Mouse (Mus musculus) olfactory bulb, adult 2 months (tissue): ENCODE results near the gene Kif13a. TPM values are rescaled to one million over a fixed set of nuclear protein-coding genes. Genes with fewer than 3 reads are reported as not detected.

Experiments used
- H3K27ac ChIP-seq: fragments of 200-500 bp; 2 replicates; pipeline ENCODE4 v1.5.1; 2012; ENCODE audit warnings: low read depth, low read length; ENCODE audit not compliant: insufficient read depth
- H3K4me1 ChIP-seq: fragments of 200-500 bp; 2 replicates; pipeline ENCODE4 v1.6.1; 2012; ENCODE audit warnings: low read length; ENCODE audit not compliant: control insufficient read depth, insufficient read depth
- H3K4me3 ChIP-seq: fragments of 200-500 bp; 2 replicates; pipeline ENCODE4 v1.5.1; 2012; ENCODE audit warnings: mild to moderate bottlenecking, low read depth, low read length, moderate library complexity; ENCODE audit not compliant: insufficient read depth
- CTCF ChIP-seq: fragments of 200-500 bp; IDR thresholded peaks from 2 replicates; pipeline ENCODE4 v1.5.1; 2012; ENCODE audit warnings: low read depth, mild to moderate bottlenecking, low read length, moderate library complexity; ENCODE audit not compliant: insufficient read depth
- POLR2A ChIP-seq: fragments of 200-500 bp; IDR thresholded peaks from 2 replicates; pipeline ENCODE4 v1.6.1; 2012; ENCODE audit warnings: mild to moderate bottlenecking, low read depth, low read length, moderate library complexity; ENCODE audit not compliant: insufficient read depth
- WGBS: fragments of 180-500 bp; shearing (Covaris S2); methylation state at CpG from one replicate; pipeline ENCODE4 v1.1.7; 2018; 5-methylcytosine and 5-hydroxymethylcytosine counted together
- polyA plus RNA-seq: library from polyadenylated mRNA; stranded (reverse); fragments of >200 nt; gene quantifications from 2 replicates; pipeline ENCODE4 v1.2.4, GENCODE M21; 2012; ENCODE audit warnings: low replicate concordance; ENCODE audit not compliant: missing spikeins, insufficient read depth, insufficient read length

The Kif13a gene
- polyA plus RNA-seq, 1 experiment = not detected

GRCm38 (mm10) chr13:46951212-46951611 is 21.5 kb upstream of the Kif13a start:
- TF ChIP-seq CTCF = no peak
- no peak for TF ChIP-seq POLR2A
- H3K4me3 ChIP-seq = no peak overlapping the region
- 59% methylated on average over 15 of the region's 15 CpGs for WGBS
- H3K27ac ChIP-seq = no peak overlapping the region
- H3K4me1 ChIP-seq = no peaks in the 10 kb centered on the region

- H3K4me1 ChIP-seq = no peaks in the 10 kb centered on the region
- TF ChIP-seq CTCF = no peak
- TF ChIP-seq POLR2A = no peak
- no peak overlapping the region for H3K4me3 ChIP-seq
- WGBS = 87% methylated on average over 2 of the region's 2 CpGs
- H3K27ac ChIP-seq = no peak overlapping the region
Measured at GRCm38 (mm10) chr13:46949741-46950140, 20.1 kb upstream of the Kif13a start.

GRCm38 (mm10) chr13:46948027-46948426 is 18.4 kb upstream of the Kif13a start:
- Histone ChIP-seq H3K27ac (no peak overlapping the region), H3K4me1 (no peaks in the 10 kb centered on the region), H3K4me3 (no peak overlapping the region)
- TF ChIP-seq CTCF (no peak), POLR2A (no peak)
- WGBS = 88% methylated on average over 3 of the region's 3 CpGs

- Histone ChIP-seq H3K27ac (no peak overlapping the region), H3K4me1 (no peaks in the 10 kb centered on the region), H3K4me3 (no peak overlapping the region)
- TF ChIP-seq CTCF = no peak
- 63% methylated on average over 5 of the region's 5 CpGs for WGBS
Measured at GRCm38 (mm10) chr13:46946041-46946440, 16.4 kb upstream of the Kif13a start.

GRCm38 (mm10) chr13:46945256-46945655 is 15.6 kb upstream of the Kif13a start:
- TF ChIP-seq POLR2A = no peak
- TF ChIP-seq CTCF = no peak
- 88% methylated on average over 3 of the region's 3 CpGs for WGBS
- Histone ChIP-seq H3K27ac (no peak overlapping the region), H3K4me1 (no peaks in the 10 kb centered on the region), H3K4me3 (no peak overlapping the region)

GRCm38 (mm10) chr13:46943294-46943693 is 13.6 kb upstream of the Kif13a start:
- TF ChIP-seq CTCF = no peak
- TF ChIP-seq POLR2A = no peak
- no peaks in the 10 kb centered on the region for H3K4me1 ChIP-seq
- H3K4me3 ChIP-seq = no peak overlapping the region
- no peak overlapping the region for H3K27ac ChIP-seq

- Histone ChIP-seq H3K4me1 (peaks cover 6% of the 10 kb centered on the region), H3K27ac (no peak overlapping the region), H3K4me3 (no peak overlapping the region)
- TF ChIP-seq CTCF (no peak), POLR2A (no peak)
- WGBS = 90% methylated on average over 10 of the region's 10 CpGs
Measured at GRCm38 (mm10) chr13:46934116-46934515, 4.4 kb upstream of the Kif13a start.

GRCm38 (mm10) chr13:46932846-46933245 is 3.2 kb upstream of the Kif13a start:
- H3K4me1 ChIP-seq = peaks cover 10% of the 10 kb centered on the region
- H3K27ac ChIP-seq = no peak overlapping the region
- TF ChIP-seq CTCF = no peak
- TF ChIP-seq POLR2A = no peak
- no peak overlapping the region for H3K4me3 ChIP-seq
- 83% methylated on average over 6 of the region's 6 CpGs for WGBS

- peaks cover 10% of the 10 kb centered on the region for H3K4me1 ChIP-seq
- WGBS = 86% methylated on average over 1 of the region's 1 CpGs
- no peak overlapping the region for H3K27ac ChIP-seq
- no peak overlapping the region for H3K4me3 ChIP-seq
- no peak for TF ChIP-seq CTCF
- no peak for TF ChIP-seq POLR2A
Measured at GRCm38 (mm10) chr13:46932049-46932448, 2.4 kb upstream of the Kif13a start.

GRCm38 (mm10) chr13:46930659-46931046 is 986 bp upstream of the Kif13a start:
- no peak for TF ChIP-seq CTCF
- no peak for TF ChIP-seq POLR2A
- H3K4me3 ChIP-seq = peak overlapping the region; percentile 89
- WGBS = 6% methylated on average over 15 of the region's 15 CpGs
- no peak overlapping the region for H3K27ac ChIP-seq
- peaks cover 10% of the 10 kb centered on the region for H3K4me1 ChIP-seq
